Mouse (Mus musculus): ENCODE data around the gene Hist2h3b.
A peak's percentile ranks its signal among the peaks of the same experiment; 100 is the strongest.

GRCm38 (mm10) chr3:96262979-96263550 is 5.4 kb upstream of the Hist2h3b start, which contains the start of gene Hist2h4:
- no peak for TF ChIP-seq NANOG (IDR thresholded peaks at IDR 0.05; ENCODE audit: borderline replicate concordance, low read length)
- TF ChIP-seq CTCF (conservative IDR thresholded peaks at IDR 0.05; ENCODE audit: low read length): peak; percentile 34
- TF ChIP-seq POU5F1 (IDR thresholded peaks at IDR 0.05; ENCODE audit: borderline replicate concordance, low read length): no peak
